ENCODE assay signal across 15 mouse cellular contexts in the genomic region with DNA sequence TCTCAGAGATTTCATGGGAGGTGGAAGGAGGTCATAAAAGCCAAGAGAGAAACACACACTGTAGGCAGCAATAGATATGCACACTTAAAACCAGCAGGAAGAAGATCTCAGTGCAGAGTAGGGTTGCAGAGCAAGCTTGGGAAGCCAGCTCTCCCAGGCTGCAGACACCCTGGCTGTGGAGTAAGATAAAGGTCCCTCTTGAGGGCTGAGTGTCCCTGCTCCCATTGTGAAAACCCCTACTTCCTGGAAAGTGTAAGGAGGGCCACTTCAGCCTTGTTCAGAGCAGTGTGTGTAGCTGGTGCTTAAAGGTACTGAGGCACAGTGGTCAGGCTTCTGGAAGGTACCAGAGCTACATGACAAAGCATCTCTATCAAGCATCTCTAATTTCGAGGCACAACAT.
"Had no signal": no experiment of that assay in that cellular context is flagged by ENCODE, and none has a peak within 500 bp of the region (broad histone marks: within the 10 kb centered on the region; RNA-seq: fewer than 3 reads in every experiment).

No protein-coding gene starts in this region.

- ATAC-seq: intestine, embryonic 16.5 days; liver, postnatal 0 days had no signal

- H3K27ac ChIP-seq: kidney, embryonic 15.5 days; left cerebral cortex, adult 2 months; liver, embryonic 13.5 days; lung, embryonic 15.5 days; macrophage; stomach, embryonic 15.5 days had no signal

- H3K36me3 ChIP-seq: kidney, embryonic 15.5 days; liver, embryonic 13.5 days; lung, embryonic 15.5 days; stomach, embryonic 15.5 days had no signal

- DNase-seq: kidney, adult 2 months; kidney, postnatal 14 days; liver; liver, embryonic 13.5 days; liver, postnatal 0 days; right cerebral cortex, postnatal 14 days; thymus, adult 2 months; thymus, postnatal 25 days had no signal

- H3K27me3 ChIP-seq: liver, embryonic 13.5 days; megakaryocyte, embryonic 14.5 days had no signal

- H3K4me2 ChIP-seq: kidney, embryonic 15.5 days; liver, embryonic 13.5 days; lung, embryonic 15.5 days; stomach, embryonic 15.5 days had no signal

- H3K9me3 ChIP-seq: kidney, embryonic 15.5 days; liver, embryonic 13.5 days; lung, embryonic 15.5 days; megakaryocyte, embryonic 14.5 days; stomach, embryonic 15.5 days had no signal

- H3K4me3 ChIP-seq: kidney, embryonic 15.5 days; left cerebral cortex, adult 2 months; liver, embryonic 13.5 days; lung, embryonic 15.5 days; megakaryocyte, embryonic 14.5 days; stomach, embryonic 15.5 days had no signal

- H3K4me1 ChIP-seq: kidney, embryonic 15.5 days; liver, embryonic 13.5 days; lung, embryonic 15.5 days; megakaryocyte, embryonic 14.5 days; stomach, embryonic 15.5 days had no signal

- H3K9ac ChIP-seq: kidney, embryonic 15.5 days; liver, embryonic 13.5 days; liver, postnatal 0 days; lung, embryonic 15.5 days; stomach, embryonic 15.5 days had no signal
